Comparison of ENCODE assay signal across 10 mouse cellular contexts in the genomic region with DNA sequence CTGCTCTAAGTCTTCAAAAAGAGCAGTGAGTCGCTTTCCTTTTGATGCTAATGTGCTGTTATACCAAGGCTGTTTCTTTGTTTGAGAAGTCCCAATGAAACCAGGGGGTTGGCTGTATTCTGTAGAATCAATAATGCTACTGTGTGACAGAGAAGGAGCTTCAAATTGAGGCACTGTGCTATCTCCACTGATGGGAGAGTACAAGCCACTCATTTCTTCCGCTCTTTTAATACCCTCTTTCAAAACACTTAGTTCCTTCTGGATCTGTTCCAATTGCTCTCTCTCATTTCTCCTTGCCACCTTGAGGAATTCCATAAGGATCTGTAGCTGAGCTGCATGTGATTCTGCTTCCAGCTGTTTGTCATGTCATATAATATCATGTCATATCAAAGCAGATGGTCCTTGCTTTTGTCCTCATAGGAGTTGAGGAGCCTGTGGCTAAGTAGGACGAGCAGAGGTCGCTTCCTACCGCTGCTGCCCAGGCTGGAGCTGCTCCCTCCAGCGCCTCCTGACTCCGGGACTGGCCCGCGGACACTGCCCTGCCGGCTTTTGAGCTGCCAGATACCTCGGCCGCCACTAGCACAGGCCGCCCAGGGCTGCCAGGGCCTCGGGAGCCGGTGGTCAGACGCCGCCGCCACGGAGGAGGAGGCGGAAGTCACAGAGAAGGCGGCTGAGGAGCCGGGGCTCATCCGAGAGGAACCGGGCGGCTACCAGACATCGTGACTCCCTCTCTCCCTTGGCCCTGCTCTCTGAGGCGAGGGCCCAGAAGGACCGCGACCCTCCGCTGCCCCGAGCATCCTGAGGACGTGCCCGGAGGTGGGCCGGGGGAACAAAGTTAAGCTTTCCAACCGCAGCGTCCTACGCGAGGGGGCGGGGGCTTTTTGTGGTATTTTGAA. TPM values are rescaled to one million over a fixed set of nuclear protein-coding genes. Genes with fewer than 3 reads are reported as not detected.
DNase-seq lines count a peak whose midpoint lies in the region; ATAC-seq lines count a peak whose summit lies in the region.
"Had no signal": no experiment of that assay in that cellular context is flagged by ENCODE, and none has a peak within 500 bp of the region (broad histone marks: within the 10 kb centered on the region; RNA-seq: fewer than 3 reads in every experiment).

No protein-coding gene starts in this region.

- H3K27me3 ChIP-seq in heart, embryonic 11.5 days (ENCODE audit: control insufficient read depth, insufficient read depth, low read length), result peaks cover 10% of the 10 kb centered on the region
- peaks cover 11% of the 10 kb centered on the region for H3K27me3 ChIP-seq in heart, embryonic 13.5 days (replicated peaks)
- no peaks in the 10 kb centered on the region for H3K27me3 ChIP-seq in midbrain, embryonic 15.5 days (replicated peaks)

- peak overlapping the region; percentile 90 for H3K4me2 ChIP-seq in heart, embryonic 11.5 days
- peak overlapping the region; percentile 77 for H3K4me2 ChIP-seq in heart, embryonic 13.5 days
- H3K4me2 ChIP-seq in midbrain, embryonic 15.5 days, result peak overlapping the region; percentile 86

- DNase-seq in heart, adult 8-10 months (ENCODE audit: low spot score), result no peak
- DNase-seq in brain, adult 2 months (ENCODE audit: low read depth, low spot score), result peak; percentile 9
- DNase-seq in kidney, postnatal 25 days, result peak; percentile 4 to 40
- no peak for DNase-seq in B cell, adult 2 months
- no peak for DNase-seq in urinary bladder, postnatal 4 days (ENCODE audit: low spot score in 2 of 2)

- H3K27ac ChIP-seq in heart, embryonic 11.5 days (ENCODE audit: low read depth, low read length), result no peak overlapping the region
- no peak overlapping the region for H3K27ac ChIP-seq in heart, embryonic 13.5 days (replicated peaks)
- H3K27ac ChIP-seq in midbrain, embryonic 15.5 days, result no peak overlapping the region

- 8% methylated on average over 39 of the region's 39 CpGs for WGBS in heart, embryonic 11.5 days (ENCODE audit: insufficient replicate concordance)
- 6% methylated on average over 39 of the region's 39 CpGs for WGBS in heart, embryonic 13.5 days
- 7% methylated on average over 39 of the region's 39 CpGs for WGBS in midbrain, embryonic 15.5 days

- H3K36me3 ChIP-seq in heart, embryonic 11.5 days (ENCODE audit: control insufficient read depth, insufficient read depth, low read length), result no peaks in the 10 kb centered on the region
- H3K36me3 ChIP-seq in heart, embryonic 13.5 days, result no peaks in the 10 kb centered on the region
- no peaks in the 10 kb centered on the region for H3K36me3 ChIP-seq in midbrain, embryonic 15.5 days (replicated peaks)

- peak; percentile 52; the same call in 1 of the 2 replicates for ATAC-seq in heart, embryonic 11.5 days (replicated peaks; ENCODE audit: insufficient number of reproducible peaks, low FRiP score, low TSS enrichment)
- no peak for ATAC-seq in heart, embryonic 13.5 days (ENCODE audit: extremely low read depth, insufficient number of reproducible peaks, low FRiP score, low TSS enrichment)
- peak; percentile 84 for ATAC-seq in midbrain, embryonic 15.5 days (replicated peaks)
- ATAC-seq: Patski had no signal

- H3K9ac ChIP-seq in heart, embryonic 11.5 days (ENCODE audit: low read depth, low read length), result peak overlapping the region; percentile 67
- peak overlapping the region; percentile 82 for H3K9ac ChIP-seq in heart, embryonic 13.5 days
- H3K9ac ChIP-seq in midbrain, embryonic 15.5 days, result peak overlapping the region; percentile 68

- H3K9me3 ChIP-seq in heart, embryonic 11.5 days (replicated peaks; ENCODE audit: control insufficient read depth, low read length), result no peaks in the 10 kb centered on the region
- no peaks in the 10 kb centered on the region for H3K9me3 ChIP-seq in heart, embryonic 13.5 days
- no peaks in the 10 kb centered on the region for H3K9me3 ChIP-seq in midbrain, embryonic 15.5 days

- H3K4me3 ChIP-seq in heart, embryonic 11.5 days (ENCODE audit: low read depth, low read length), result peak overlapping the region; percentile 50
- peak overlapping the region; percentile 53 for H3K4me3 ChIP-seq in heart, embryonic 13.5 days
- peak overlapping the region; percentile 48 for H3K4me3 ChIP-seq in midbrain, embryonic 15.5 days

- no peaks in the 10 kb centered on the region for H3K4me1 ChIP-seq in heart, embryonic 11.5 days (ENCODE audit: control insufficient read depth, insufficient read depth, low read length)
- H3K4me1 ChIP-seq in heart, embryonic 13.5 days, result no peaks in the 10 kb centered on the region
- H3K4me1 ChIP-seq in midbrain, embryonic 15.5 days, result peaks cover 7% of the 10 kb centered on the region

RNA-seq across cellular contexts. Expression of a gene that starts 45.1 kb away (rescaled TPM):
- polyA plus RNA-seq in heart, embryonic 11.5 days (2014; fragmentation: Nextera tagmentation; extraction: Ambion mirVana), result 50.8 and 58.4 TPM in 2 replicates
- 100 to 1,000 TPM; 172 to 240 (median 215) TPM for total RNA-seq in heart, adult 8-10 months (2022)
- polyA plus RNA-seq in heart, embryonic 13.5 days (2015; fragmentation: Nextera tagmentation; extraction: Ambion mirVana), result 36.9 and 43.2 TPM in 2 replicates
- 24.2 and 27.1 TPM in 2 replicates for polyA plus RNA-seq in midbrain, embryonic 15.5 days (2015; fragmentation: Nextera tagmentation; extraction: Ambion mirVana)

RNA-seq across cellular contexts. Expression of a gene that starts 52.8 kb away (rescaled TPM):
- not detected in 2 replicates for polyA plus RNA-seq in heart, embryonic 11.5 days (2014; fragmentation: Nextera tagmentation; extraction: Ambion mirVana)
- total RNA-seq in heart, adult 8-10 months (2022), result not detected
- not detected in 2 replicates for polyA plus RNA-seq in heart, embryonic 13.5 days (2015; fragmentation: Nextera tagmentation; extraction: Ambion mirVana)
- polyA plus RNA-seq in midbrain, embryonic 15.5 days (2015; fragmentation: Nextera tagmentation; extraction: Ambion mirVana), result not detected in 2 replicates
- total RNA-seq: left cerebral cortex, postnatal 10 days had no signal
- polyA plus RNA-seq: Patski had no signal

RNA-seq across cellular contexts. Expression of a gene that starts 52.8 kb away (rescaled TPM):
- not detected in 2 replicates for polyA plus RNA-seq in heart, embryonic 11.5 days (2014; fragmentation: Nextera tagmentation; extraction: Ambion mirVana)
- total RNA-seq in heart, adult 8-10 months (2022), result not detected
- polyA plus RNA-seq in heart, embryonic 13.5 days (2015; fragmentation: Nextera tagmentation; extraction: Ambion mirVana), result not detected in 2 replicates
- polyA plus RNA-seq in midbrain, embryonic 15.5 days (2015; fragmentation: Nextera tagmentation; extraction: Ambion mirVana), result not detected in 2 replicates
- total RNA-seq: left cerebral cortex, postnatal 10 days had no signal
- polyA plus RNA-seq: Patski had no signal

Comparison
In these comparisons a context has a peak if more than half of its experiments do, and no peak if none do; other contexts are left out.
1. DNase-seq: peak in brain, adult 2 months (single experiment) and kidney, postnatal 25 days (2 of 2); none in heart, adult 8-10 months (single experiment), B cell, adult 2 months (0 of 2) and urinary bladder, postnatal 4 days (0 of 2).
2. Peak in every context shown above with its lines, with median percentiles within 50 percentile points of each other: H3K4me2 ChIP-seq, H3K4me3 ChIP-seq and H3K9ac ChIP-seq.